Mouse (Mus musculus) kidney, postnatal 0 days (tissue): ENCODE data around the gene B3galt4. TPM values are rescaled to one million over a fixed set of nuclear protein-coding genes. Genes with fewer than 3 reads are reported as not detected.
"Not testable (repeated sequence)": the region's sequence is repeated elsewhere in the genome, so short reads cannot be mapped to it uniquely, and the experiment has no call there.

ENCODE experiments used
- ATAC-seq: fragments of 200-750 bp; cut with Nextera tagmentation; replicated peaks from 2 replicates; pipeline ENCODE4 v1.8.0; 2017; ENCODE audit warnings: low read depth, moderate number of reproducible peaks, moderate TSS enrichment, moderate library complexity; ENCODE audit not compliant: low FRiP score
- DNase-seq: peaks from one replicate; pipeline ENCODE4 v3.0.0-alpha.2; 2016; ENCODE audit warnings: low spot score
- H3K27ac ChIP-seq: fragments of 300-500 bp; sonication (generic); 2 replicates; pipeline ENCODE4 v1.5.1; 2014; ENCODE audit warnings: mild to moderate bottlenecking
- H3K27me3 ChIP-seq: fragments of 300-500 bp; sonication (generic); 2 replicates; pipeline ENCODE4 v1.6.1; 2014; ENCODE audit warnings: low read length, mixed read lengths; ENCODE audit not compliant: insufficient read depth
- H3K36me3 ChIP-seq: fragments of 300-500 bp; sonication (generic); 2 replicates; pipeline ENCODE4 v1.6.1; 2014; ENCODE audit warnings: low read length, mixed read lengths; ENCODE audit not compliant: insufficient read depth
- H3K4me1 ChIP-seq: fragments of 300-500 bp; sonication (generic); replicated peaks from 2 replicates; pipeline ENCODE4 v1.6.1; 2014; ENCODE audit warnings: antibody characterized with exemption, low read length, mixed read lengths; ENCODE audit not compliant: insufficient read depth
- H3K4me2 ChIP-seq: fragments of 300-500 bp; sonication (generic); 2 replicates; pipeline ENCODE4 v1.6.1; 2014; ENCODE audit warnings: mild to moderate bottlenecking, low read length, moderate library complexity, mixed read lengths
- H3K4me3 ChIP-seq: fragments of 300-500 bp; sonication (generic); replicated peaks from 2 replicates; pipeline ENCODE4 v1.5.1; 2014; ENCODE audit warnings: low read depth, low read length
- H3K9ac ChIP-seq: fragments of 300-500 bp; sonication (generic); 2 replicates; pipeline ENCODE4 v1.6.1; 2014; ENCODE audit warnings: low read depth, low read length
- H3K9me3 ChIP-seq: fragments of 300-500 bp; sonication (generic); replicated peaks from 2 replicates; pipeline ENCODE4 v1.6.1; 2016; ENCODE audit warnings: low read length, inconsistent platforms, mixed read lengths
- CTCF ChIP-seq: IDR thresholded peaks from 2 replicates; pipeline ENCODE4 v1.5.1; 2016; ENCODE audit warnings: antibody characterized with exemption, low read depth, mild to moderate bottlenecking, moderate library complexity
- WGBS: fragments of 180-500 bp; shearing (Covaris S2); extraction: QIAGEN DNeasy Blood & Tissue Kit; methylation state at CpG from one replicate; pipeline ENCODE4 v1.1.7; 2014; 5-methylcytosine and 5-hydroxymethylcytosine counted together
- polyA plus RNA-seq: library from polyadenylated mRNA; unstranded; fragments of >200 nt; fragmentation: Nextera tagmentation; extraction: Ambion mirVana; gene quantifications from 2 replicates; pipeline ENCODE4 v1.2.1, GENCODE M21; 2015

The B3galt4 gene
- polyA plus RNA-seq, 1 experiment from 2014 or later: 6.7 TPM

DNA sequence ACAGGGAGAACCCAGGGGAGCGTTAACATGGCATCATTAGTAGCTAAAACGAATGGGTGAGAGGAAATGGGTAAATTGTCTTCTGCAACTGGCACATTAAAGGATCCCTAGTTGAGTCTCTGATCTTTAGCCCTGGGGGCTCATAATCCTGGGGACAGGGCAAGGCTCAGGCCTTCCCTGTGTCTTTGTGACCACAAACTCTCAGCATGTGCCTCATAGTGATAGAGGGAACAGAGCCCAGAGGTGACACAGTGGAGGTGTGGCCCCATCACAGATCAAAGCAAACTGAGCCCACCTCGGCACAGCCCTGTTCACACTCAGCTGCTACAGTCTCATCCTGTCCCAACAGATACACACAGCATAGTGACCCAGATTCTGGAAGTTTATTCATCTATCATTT, 44.4 kb upstream of the B3galt4 start:
- H3K27ac ChIP-seq: no peak overlapping the region
- no peak overlapping the region for H3K4me3 ChIP-seq
- ATAC-seq: no peak
- no peak for DNase-seq
- H3K4me1 ChIP-seq: no peaks in the 10 kb centered on the region
- no peak overlapping the region for H3K4me2 ChIP-seq
- no peaks in the 10 kb centered on the region for H3K27me3 ChIP-seq
- no peak overlapping the region for H3K9ac ChIP-seq
- TF ChIP-seq CTCF: no peak
- 30% methylated on average over 3 of the region's 3 CpGs for WGBS
- H3K36me3 ChIP-seq: no peaks in the 10 kb centered on the region
- no peaks in the 10 kb centered on the region for H3K9me3 ChIP-seq

GRCm38 (mm10) chr17:33994959-33995358, 43.7 kb upstream of the B3galt4 start:
- no peak overlapping the region for H3K9ac ChIP-seq
- no peak overlapping the region for H3K27ac ChIP-seq
- no peak overlapping the region for H3K4me3 ChIP-seq
- no peaks in the 10 kb centered on the region for H3K27me3 ChIP-seq
- H3K9me3 ChIP-seq: no peaks in the 10 kb centered on the region
- no peaks in the 10 kb centered on the region for H3K36me3 ChIP-seq
- H3K4me2 ChIP-seq: no peak overlapping the region
- WGBS: 93% methylated on average over 8 of the region's 8 CpGs
- DNase-seq (no peak), ATAC-seq (no peak)
- H3K4me1 ChIP-seq: no peaks in the 10 kb centered on the region
- TF ChIP-seq CTCF: no peak

DNA sequence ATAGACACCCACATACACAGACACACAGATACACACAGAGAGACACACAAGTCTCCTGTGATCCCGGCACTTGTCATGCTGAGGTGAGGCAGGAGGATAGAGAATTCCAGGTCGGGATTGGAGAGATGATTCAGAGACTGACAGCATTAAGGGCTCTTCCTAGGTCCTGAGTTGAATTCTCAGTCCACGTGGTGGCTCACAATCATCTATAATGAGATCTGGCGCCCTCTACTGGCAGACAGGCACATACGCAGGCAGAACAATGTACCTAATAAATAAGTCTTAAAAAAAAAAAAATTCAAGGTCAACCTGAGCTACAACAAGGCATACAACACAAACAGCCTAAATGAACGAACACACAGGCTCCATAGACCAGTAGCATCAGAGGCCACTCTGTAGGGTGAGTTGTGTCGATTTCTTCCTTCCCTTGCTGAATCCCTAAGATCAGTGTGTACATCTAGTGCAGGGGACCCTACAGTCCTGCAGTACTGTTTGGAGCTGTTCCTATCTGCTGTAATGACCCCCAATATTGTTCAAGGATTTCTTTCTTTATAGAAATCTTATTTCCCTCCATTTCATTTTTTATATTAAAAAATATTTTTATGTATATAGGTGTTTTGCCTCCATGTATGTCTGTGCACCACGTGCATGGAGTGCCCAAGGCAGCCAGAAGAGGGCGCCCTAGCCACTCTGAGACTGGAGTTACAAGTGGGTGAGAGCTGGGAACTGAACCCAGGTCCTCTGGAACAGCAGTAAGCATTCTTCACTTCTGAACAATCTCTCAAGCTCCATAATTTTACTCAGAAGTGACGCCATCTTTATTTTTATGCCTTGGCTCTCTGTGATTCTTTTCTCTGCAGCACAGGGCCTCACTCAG, 40.7 kb upstream of the B3galt4 start:
- H3K9me3 ChIP-seq: no peaks in the 10 kb centered on the region
- no peak overlapping the region for H3K27ac ChIP-seq
- ATAC-seq (no peak), DNase-seq (peak; percentile 82)
- H3K9ac ChIP-seq: no peak overlapping the region
- H3K36me3 ChIP-seq: no peaks in the 10 kb centered on the region
- 31% methylated on average over 10 of the region's 10 CpGs for WGBS
- TF ChIP-seq CTCF: peak; percentile 88
- no peak overlapping the region for H3K4me2 ChIP-seq
- no peaks in the 10 kb centered on the region for H3K27me3 ChIP-seq
- no peak overlapping the region for H3K4me3 ChIP-seq
- no peaks in the 10 kb centered on the region for H3K4me1 ChIP-seq

DNA sequence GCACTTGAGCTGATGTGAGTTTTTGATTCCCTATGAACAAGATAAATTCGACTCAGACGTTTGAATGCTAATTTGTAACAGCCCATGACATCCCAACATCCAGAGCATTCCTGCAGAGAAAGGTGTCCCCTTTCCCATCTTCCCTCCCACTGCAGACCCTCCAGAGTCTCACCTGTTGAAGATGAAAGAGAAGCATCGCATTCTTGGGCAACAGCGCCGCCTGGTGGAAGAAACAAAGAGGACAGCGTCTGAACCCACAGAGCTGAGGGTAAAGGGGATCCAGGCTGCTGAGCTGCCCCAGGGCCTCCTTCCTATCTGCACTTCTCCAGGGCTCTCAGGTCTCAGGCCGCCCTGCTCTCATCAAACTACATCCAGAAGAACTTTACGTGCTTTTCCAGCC, 30.8 kb upstream of the B3galt4 start:
- not testable (repeated sequence) for H3K9me3 ChIP-seq, H3K4me1 ChIP-seq, H3K27me3 ChIP-seq, H3K4me3 ChIP-seq, H3K9ac ChIP-seq, H3K27ac ChIP-seq, ATAC-seq, H3K36me3 ChIP-seq
- DNase-seq: peak; percentile 39
- 12% methylated on average over 8 of the region's 8 CpGs for WGBS
- TF ChIP-seq CTCF: peak; percentile 94
- peak overlapping the region; percentile 66; the same call in 1 of the 2 replicates for H3K4me2 ChIP-seq

- TF ChIP-seq CTCF: peak; percentile 74
- H3K4me1 ChIP-seq, H3K27me3 ChIP-seq, H3K9me3 ChIP-seq, H3K36me3 ChIP-seq: not testable (repeated sequence)
- WGBS: under 1% methylated on average over 27 of the region's 27 CpGs
- peak; percentile 99 for DNase-seq
- Histone ChIP-seq H3K9ac (peak overlapping the region; percentile 57; the same call in 1 of the 2 replicates), H3K4me3 (peak overlapping the region; percentile 45), H3K4me2 (peak overlapping the region; percentile 66), H3K27ac (peak overlapping the region; percentile 89)
- ATAC-seq: peak; percentile 84
These were observed 30.1 kb upstream of the B3galt4 start for GRCm38 (mm10) chr17:33981192-33981909.

GRCm38 (mm10) chr17:33980181-33981035, 29.1 kb upstream of the B3galt4 start:
- Histone ChIP-seq H3K9ac (no peak overlapping the region), H3K27me3 (peaks cover 6% of the 10 kb centered on the region; the same call in 1 of the 2 replicates), H3K9me3 (no peaks in the 10 kb centered on the region), H3K4me2 (no peak overlapping the region), H3K4me1 (peaks cover 10% of the 10 kb centered on the region; the same call in 1 of the 2 replicates), H3K36me3 (no peaks in the 10 kb centered on the region), H3K27ac (peak overlapping the region; percentile 26; the same call in 1 of the 2 replicates), H3K4me3 (no peak overlapping the region)
- ATAC-seq (no peak; the same call in 1 of the 2 replicates), DNase-seq (no peak)
- WGBS: 70% methylated on average over 19 of the region's 19 CpGs
- TF ChIP-seq CTCF: no peak
